7 mouse cellular contexts compared by ENCODE assay signal in the genomic region with DNA sequence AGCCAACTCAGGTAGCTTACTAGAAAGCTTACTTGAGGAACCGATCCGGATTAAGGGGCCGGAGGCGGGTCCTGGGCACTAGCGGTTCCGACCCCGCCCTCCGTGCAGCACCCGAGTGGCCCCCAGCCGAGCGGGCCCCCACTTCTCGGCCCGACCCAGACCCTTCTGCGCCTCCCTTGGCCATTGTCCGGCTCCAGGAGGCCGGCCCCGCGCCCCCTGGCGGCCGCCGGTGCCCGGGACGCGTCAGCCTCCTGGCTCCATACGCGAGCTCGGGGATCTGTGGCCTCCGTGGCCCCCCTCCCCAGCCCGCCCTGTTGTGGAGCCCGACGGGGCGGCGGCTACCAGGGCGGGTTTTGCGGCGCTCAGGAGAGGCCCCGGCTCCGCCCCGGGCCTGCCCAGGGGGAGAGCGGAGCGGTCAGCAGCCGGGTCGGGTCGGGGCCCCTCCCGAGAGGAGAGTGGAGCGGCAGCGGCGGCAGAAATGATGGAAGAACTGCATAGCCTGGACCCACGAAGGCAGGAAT.
DNase-seq lines count a peak whose midpoint lies in the region; ATAC-seq and TF ChIP-seq lines count a peak whose summit lies in the region.
"Not testable (repeated sequence)": the region's sequence is repeated elsewhere in the genome, so short reads cannot be mapped to it uniquely, and the experiment has no call there.

No protein-coding gene starts in this region.

- DNase-seq in adrenal gland, postnatal 4 days (ENCODE audit: low spot score in 2 of 2) = peak; percentile 4 to 10
- DNase-seq in forebrain, embryonic 14.5 days (ENCODE audit: low spot score) = peak; percentile 0
- DNase-seq in heart, postnatal 0 days (ENCODE audit: low spot score) = not testable (repeated sequence)
- peak; percentile 26 for DNase-seq in liver

- TF ChIP-seq EP300 in heart, postnatal 0 days (IDR thresholded peaks at IDR 0.05; ENCODE audit: low read depth) = not testable (repeated sequence)

- H3K36me3 ChIP-seq in forebrain, embryonic 14.5 days (ENCODE audit: control insufficient read depth, insufficient read depth, low read length); heart, postnatal 0 days (replicated peaks; ENCODE audit: control insufficient read depth, insufficient read depth, low read length); kidney, embryonic 15.5 days; midbrain, embryonic 13.5 days; small intestine, adult 2 months (ENCODE audit: control insufficient read depth, insufficient read depth, low read length): not testable (repeated sequence)

- peak overlapping the region; percentile 26; the same call in 1 of the 2 replicates for H3K4me2 ChIP-seq in forebrain, embryonic 14.5 days (ENCODE audit: low read length)
- H3K4me2 ChIP-seq in heart, postnatal 0 days (ENCODE audit: low read depth, low read length) = peak overlapping the region; percentile 42
- H3K4me2 ChIP-seq in kidney, embryonic 15.5 days = peak overlapping the region; percentile 56
- H3K4me2 ChIP-seq in midbrain, embryonic 13.5 days (replicated peaks) = peak overlapping the region; percentile 48

- peak overlapping the region; percentile 17; the same call in 1 of the 2 replicates for H3K4me3 ChIP-seq in forebrain, embryonic 14.5 days (ENCODE audit: low read depth, low read length)
- H3K4me3 ChIP-seq in heart, postnatal 0 days (ENCODE audit: low read depth, low read length) = peak overlapping the region; percentile 34
- H3K4me3 ChIP-seq in kidney, embryonic 15.5 days (replicated peaks) = peak overlapping the region; percentile 35
- peak overlapping the region; percentile 30 for H3K4me3 ChIP-seq in midbrain, embryonic 13.5 days (replicated peaks)
- H3K4me3 ChIP-seq in small intestine, adult 2 months (ENCODE audit: low read depth, low read length) = 0 out of 2 replicates have a peak overlapping the region, but pooled peaks have one; percentile 28

- H3K27ac ChIP-seq in forebrain, embryonic 14.5 days (ENCODE audit: low read depth, low read length); heart, postnatal 0 days (ENCODE audit: low read depth); kidney, embryonic 15.5 days; midbrain, embryonic 13.5 days; small intestine, adult 2 months (ENCODE audit: insufficient read depth, low read depth, low read length): not testable (repeated sequence)

- TF ChIP-seq POLR2A in small intestine, adult 2 months (IDR thresholded peaks at IDR 0.05; ENCODE audit: low read depth, low read length) = not testable (repeated sequence)

- peak; percentile 89 for ATAC-seq in forebrain, embryonic 14.5 days
- peak; percentile 89 for ATAC-seq in heart, postnatal 0 days (ENCODE audit: insufficient read depth, low read depth)
- ATAC-seq in kidney, embryonic 15.5 days (replicated peaks; ENCODE audit: low FRiP score) = peak; percentile 99
- peak; percentile 97 for ATAC-seq in midbrain, embryonic 13.5 days

- not testable (repeated sequence) for H3K4me1 ChIP-seq in forebrain, embryonic 14.5 days (ENCODE audit: control insufficient read depth, insufficient read depth, low read length); heart, postnatal 0 days (ENCODE audit: control insufficient read depth, insufficient read depth); kidney, embryonic 15.5 days; midbrain, embryonic 13.5 days (replicated peaks); small intestine, adult 2 months (ENCODE audit: control insufficient read depth, insufficient read depth, insufficient read length, low read length)

- not testable (repeated sequence) for H3K27me3 ChIP-seq in forebrain, embryonic 14.5 days (replicated peaks; ENCODE audit: control insufficient read depth, insufficient read depth, low read length); heart, postnatal 0 days (ENCODE audit: control insufficient read depth, insufficient read depth, low read length); kidney, embryonic 15.5 days; midbrain, embryonic 13.5 days; small intestine, adult 2 months (ENCODE audit: control insufficient read depth, insufficient read depth, low read length)

- peak; percentile 8; the same call in 1 of the 2 replicates for TF ChIP-seq CTCF in heart, postnatal 0 days (IDR thresholded peaks at IDR 0.05; ENCODE audit: low read depth)
- not testable (repeated sequence) for TF ChIP-seq CTCF in small intestine, adult 2 months (IDR thresholded peaks at IDR 0.05; ENCODE audit: extremely low read depth, insufficient read length, insufficient replicate concordance, low read depth, low read length)

- H3K9ac ChIP-seq in forebrain, embryonic 14.5 days (ENCODE audit: low read length); heart, postnatal 0 days (replicated peaks; ENCODE audit: low read depth, low read length); kidney, embryonic 15.5 days; midbrain, embryonic 13.5 days (replicated peaks): not testable (repeated sequence)

- WGBS in forebrain, embryonic 14.5 days = 7% methylated on average over 44 of the region's 49 CpGs
- 1% methylated on average over 43 of the region's 49 CpGs for WGBS in heart, postnatal 0 days
- 2% methylated on average over 39 of the region's 49 CpGs for WGBS in kidney, embryonic 15.5 days
- 2% methylated on average over 49 of the region's 49 CpGs for WGBS in midbrain, embryonic 13.5 days
- 5% methylated on average over 46 of the region's 49 CpGs for WGBS in small intestine, adult 2 months

- H3K9me3 ChIP-seq in forebrain, embryonic 14.5 days (replicated peaks; ENCODE audit: control insufficient read depth, low read length); heart, postnatal 0 days (replicated peaks; ENCODE audit: control insufficient read depth, low read length); kidney, embryonic 15.5 days (replicated peaks); midbrain, embryonic 13.5 days: not testable (repeated sequence)
